Mouse (Mus musculus) neutrophil, adult 5-6 weeks (primary cell): ENCODE results near the gene Lect2. TPM values are rescaled to one million over a fixed set of nuclear protein-coding genes. Genes with fewer than 3 reads are reported as not detected.

Experiments used
- ATAC-seq: fragments of 151-379, 151-347 bp; 2 replicates; pipeline ENCODE4 v1.8.0; 2017; ENCODE audit warnings: mild to moderate bottlenecking, moderate TSS enrichment; ENCODE audit not compliant: insufficient number of reproducible peaks, poor library complexity, low FRiP score, severe bottlenecking; ENCODE audit errors: extremely low read depth
- total RNA-seq: library from RNA; stranded (forward); fragments of 200-1000 nt; gene quantifications from 2 replicates; pipeline ENCODE4 v1.2.3, GENCODE M21; 2017

Gene Lect2
- not detected in 2 replicates for total RNA-seq

DNA sequence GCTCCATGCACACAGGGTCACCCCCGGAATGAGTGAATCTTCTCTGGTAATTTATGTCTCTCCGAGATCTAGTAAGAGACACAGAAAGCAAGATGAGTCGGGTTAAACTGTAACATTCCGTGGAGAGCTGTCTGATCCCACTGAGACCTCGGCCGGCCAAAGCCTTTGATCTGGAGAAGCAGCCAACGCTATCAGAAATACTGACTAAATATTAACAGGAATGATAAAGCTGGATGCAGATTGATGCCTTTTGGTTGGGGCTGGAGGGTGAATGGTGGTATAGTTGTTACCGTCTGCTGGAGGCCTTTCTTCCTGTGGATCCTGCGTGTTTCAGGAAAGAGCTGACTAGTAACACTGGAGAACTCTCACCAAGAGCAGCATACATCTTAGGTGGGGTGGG is at the start of gene Lect2:
TSS of gene Lect2 (minus strand) at position 102 of the 400 bp plus-strand sequence.
- ATAC-seq, result no peak

DNA sequence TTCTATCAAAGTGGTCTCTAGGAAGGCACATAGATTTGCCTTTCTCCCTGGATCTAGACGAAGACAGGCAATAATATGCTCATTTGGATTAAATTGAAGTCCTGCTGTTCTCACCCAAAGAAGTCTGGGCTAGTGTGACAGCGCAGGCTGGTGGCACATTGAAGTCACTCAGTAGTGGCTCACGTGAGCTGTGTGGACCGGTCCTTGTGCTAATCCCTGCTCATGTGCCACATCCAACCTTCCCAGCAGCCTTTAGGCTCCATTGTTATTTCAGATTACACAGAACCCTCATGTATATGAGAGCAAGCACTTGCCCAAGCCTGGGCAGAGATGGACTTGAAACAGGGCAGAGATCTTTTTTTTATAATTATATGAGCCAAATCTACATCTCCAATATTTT is 49.0 kb upstream of the Lect2 start:
- no peak for ATAC-seq

DNA sequence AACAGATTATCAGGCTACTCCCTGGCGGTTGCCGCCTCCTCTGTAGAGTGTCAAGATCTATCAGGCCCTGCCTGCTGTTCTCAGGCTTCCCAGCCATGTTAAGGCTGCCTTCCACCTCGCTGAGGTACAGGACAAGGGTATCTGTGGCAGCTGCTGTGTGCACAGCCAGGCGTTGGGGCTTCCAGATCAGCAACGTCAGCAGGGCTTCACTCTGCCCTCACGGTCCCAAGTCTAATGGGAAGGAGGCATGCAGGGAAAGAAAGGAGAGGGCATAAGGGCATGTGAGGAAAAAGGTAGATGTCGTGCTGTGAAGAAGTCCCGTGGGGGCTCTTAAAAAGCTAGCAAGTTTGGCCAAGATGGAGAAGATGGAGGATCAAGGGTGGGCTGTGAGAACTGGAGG is 46.9 kb upstream of the Lect2 start:
- no peak for ATAC-seq

DNA sequence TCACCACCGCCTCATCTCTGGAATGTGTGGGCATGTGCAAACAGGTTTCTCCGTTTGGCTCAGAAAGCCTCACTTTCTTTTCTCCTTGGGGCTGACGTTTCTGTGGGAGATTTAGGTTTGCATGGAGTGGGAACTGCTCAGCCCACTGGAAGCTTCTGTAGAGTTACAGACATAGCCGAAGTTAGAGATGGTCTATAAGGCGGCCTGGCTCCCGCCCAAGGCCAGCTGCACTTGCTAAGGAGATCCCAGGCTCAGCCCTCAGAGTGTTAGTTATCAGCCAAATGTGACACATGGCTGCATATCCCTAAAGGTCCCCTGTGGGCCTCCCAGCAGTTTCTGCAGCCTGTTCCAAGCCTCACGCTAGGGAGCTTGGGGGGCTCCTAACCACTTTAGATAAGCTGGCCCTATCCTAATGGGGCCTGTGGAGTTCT is 45.7 kb upstream of the Lect2 start:
- ATAC-seq, result no peak

DNA sequence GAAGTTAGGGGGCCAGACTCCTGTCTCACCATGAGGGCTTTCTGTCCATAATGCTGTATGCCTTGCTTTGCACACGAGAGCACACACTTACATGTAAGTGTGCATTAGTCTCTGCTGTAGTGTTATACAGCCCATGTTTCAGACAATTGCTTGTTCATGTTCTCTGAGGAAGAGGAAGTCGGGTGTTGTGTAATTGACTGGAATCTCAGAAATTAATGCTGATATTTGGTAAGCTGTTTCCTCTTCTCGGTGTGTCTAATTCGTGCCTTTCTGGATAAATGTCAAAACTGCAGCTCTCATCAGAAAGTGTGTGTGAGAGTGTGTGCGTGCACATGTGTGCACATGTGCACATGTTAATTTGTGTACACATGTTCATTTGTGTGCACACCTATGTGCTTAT is 44.9 kb upstream of the Lect2 start:
- ATAC-seq, result peak; percentile 59; the same call in 1 of the 2 replicates

DNA sequence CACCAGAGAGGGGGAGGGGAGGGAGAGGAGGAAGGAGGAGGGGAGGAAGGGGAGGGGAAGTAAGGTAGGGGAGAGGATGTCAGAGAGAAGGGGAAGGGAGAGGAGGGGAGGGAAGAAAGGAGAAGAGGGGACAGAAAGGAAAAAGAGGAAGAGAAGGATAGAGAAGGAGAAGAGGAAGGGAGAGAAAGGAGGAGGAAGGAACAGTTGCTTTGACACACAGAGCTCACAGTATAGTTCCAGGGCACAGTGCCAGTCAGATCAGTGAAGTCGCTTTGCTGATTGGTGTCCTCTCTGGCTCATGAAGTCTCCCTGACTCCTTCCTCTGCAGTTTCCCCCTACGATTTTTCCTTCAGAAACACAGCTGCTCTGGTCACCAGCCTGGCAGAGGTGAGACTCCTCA is 43.6 kb upstream of the Lect2 start:
- no peak for ATAC-seq

DNA sequence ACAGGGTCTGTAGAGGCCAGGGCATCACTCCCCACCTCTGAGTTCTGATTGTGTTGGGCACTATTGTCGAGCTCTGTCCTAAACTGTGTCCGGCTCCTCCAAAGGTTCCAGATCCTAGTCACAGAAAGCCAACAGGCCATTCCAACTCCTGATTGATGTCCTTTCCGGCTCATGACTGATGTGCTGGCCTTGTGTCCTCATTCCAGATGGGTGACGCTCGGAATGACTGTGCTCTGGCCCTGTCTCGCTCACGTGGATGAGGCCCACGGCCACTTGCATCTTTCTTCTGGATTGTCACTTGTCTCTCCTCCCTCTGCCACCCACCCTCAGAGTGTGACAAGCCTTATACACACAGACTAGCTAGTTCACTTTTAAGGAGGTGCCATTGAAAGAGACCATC is 42.9 kb upstream of the Lect2 start:
- no peak for ATAC-seq

DNA sequence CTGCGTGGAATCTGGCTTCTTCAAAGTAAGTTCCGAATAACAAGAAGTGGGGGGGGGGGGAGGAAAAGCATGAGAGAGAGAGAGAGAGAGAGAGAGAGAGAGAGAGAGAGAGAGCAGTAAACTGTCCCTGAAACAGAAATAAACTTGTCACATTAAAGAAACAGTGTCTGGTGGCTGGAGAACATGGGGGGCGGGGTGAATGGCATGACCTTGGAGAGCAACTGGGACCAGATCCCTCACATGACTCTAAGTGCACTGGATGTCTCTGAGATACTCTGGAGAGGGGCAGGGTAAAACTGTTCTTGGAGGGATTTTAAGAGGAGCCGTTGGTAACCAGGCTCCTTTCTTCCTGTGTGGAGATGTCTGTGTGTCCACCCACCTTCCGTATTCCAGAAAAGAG is 41.9 kb upstream of the Lect2 start:
- ATAC-seq, result no peak

DNA sequence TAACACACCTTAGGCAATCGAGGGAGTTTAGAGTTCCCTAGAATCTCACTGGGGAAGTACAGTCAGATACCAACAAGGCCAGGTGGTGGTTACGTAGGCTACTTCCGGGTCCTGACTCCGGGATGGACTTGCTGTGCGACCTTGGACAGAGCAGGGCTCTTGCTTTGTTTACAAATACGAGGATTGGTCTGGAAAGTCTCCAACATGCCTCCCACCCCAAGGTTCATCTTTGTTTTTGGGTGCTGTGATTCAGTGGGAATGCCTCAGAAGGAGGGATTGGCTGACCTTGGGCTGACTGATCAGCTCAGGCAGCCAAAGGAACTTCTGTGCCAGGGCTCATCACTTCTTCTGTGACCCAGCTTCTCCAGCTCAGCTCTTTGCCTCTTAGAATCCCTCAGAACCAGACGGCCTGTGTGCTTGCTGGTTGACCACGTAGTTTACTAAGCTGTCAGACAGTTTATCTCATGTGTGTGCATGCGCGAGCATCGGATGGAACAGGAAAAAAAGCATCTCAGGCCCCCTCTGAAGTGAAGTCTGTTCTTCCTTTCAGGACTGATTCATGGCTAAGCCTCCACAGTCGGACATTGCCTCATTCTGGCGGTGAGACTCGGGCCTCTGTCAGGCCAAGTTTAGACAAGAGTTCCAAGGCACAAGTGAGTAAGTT is 40.3 kb upstream of the Lect2 start:
- no peak for ATAC-seq

DNA sequence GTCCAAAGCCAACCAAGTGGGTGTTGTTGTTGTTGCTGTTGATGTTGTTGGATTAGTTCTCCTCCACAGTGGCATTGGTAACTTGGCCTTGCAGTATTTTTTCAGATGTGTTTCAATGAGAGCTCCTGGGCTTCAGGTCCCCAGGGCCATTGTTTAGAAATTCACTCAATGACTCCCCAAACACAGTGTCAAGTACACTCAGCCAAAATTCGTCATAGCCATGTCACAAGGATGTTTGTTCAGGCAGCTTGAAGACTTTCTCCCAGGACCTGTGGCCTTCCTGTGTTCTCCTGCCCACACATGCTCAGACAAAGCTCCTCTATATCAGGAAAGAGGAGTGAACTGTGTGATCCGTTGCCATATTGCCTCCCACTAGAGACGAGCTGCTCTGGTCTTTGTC is 37.7 kb upstream of the Lect2 start:
- no peak for ATAC-seq

DNA sequence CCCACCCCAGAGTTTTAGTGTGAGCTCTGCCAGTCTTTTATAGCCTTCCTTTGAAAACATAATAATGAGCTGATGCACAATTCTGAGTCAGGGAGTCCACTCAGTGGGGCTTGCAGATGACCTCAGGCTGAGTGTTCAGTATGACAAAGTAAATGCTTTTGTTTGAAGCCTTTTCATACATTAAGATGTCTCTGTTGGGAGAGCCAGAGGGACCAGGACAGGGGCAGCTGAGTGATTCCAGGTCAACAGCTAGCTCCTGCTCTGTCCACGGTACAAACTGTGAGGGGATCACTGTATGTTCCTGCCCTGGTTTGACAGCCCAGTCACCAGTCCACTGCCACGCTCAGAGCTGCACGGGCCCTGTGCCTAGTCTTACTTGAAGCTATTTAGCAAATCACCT is 34.4 kb upstream of the Lect2 start:
- no peak for ATAC-seq

DNA sequence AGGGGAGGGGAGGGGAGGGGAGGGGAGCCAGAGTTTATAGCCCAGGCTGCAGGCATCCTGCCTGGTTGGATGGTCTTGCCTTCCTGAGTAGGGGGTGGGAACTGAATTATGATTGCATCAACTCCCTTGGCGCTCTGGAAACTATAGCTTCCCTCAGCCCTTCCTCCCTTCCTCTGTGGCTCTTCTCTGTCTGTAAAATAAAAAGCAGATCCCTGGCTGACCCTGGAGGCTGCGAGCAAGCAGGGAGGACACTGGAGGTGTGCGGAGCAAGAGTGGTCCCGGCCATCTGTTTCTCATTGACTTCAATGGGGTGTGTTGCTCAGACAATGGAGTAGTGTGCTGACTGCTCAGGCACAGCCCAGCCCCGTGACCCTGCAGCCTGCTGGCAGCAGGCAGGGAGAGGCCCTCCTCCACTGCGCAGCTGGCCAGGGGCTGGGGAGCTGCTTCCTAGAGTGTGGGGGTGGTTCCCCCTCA is 33.7 kb upstream of the Lect2 start:
- no peak for ATAC-seq

DNA sequence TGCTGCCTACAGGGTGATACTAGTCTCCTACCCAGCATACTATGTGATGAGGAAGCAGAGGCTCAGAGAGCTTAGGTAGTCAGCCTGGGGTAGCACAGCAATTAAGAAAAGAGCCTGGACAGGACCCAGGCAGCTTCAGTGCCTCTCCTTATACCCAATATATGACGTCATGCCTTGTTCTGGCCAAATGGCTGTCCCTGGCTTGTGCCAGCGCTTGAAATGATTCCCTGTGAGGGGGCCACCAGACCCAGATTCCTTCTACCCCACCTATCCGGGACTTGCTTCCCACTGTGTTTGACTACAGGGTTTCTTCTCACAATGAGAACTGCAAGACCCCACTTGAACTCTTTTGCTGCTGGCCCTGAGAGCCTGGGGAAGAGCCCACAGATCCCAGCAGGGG is 33.2 kb upstream of the Lect2 start:
- no peak for ATAC-seq

DNA sequence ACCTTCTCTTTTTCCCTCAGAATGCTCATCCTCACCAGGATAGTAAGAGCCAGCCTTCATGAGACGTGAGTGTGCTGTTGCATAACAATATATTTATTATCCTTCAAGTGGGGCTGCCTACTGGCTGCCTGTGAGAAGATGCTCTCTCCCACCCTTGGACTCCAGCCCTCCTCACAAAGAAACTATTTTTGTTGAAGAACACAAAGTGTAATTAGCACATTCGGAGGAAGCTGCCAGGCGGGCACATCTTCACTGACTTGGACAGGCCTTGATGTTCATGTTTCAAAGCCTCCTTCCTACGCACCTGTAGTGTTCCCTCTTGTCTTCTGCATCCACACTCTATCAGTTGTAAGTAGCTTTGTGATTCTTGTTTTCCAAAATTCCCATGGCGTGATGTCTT is 32.1 kb upstream of the Lect2 start:
- ATAC-seq, result no peak

DNA sequence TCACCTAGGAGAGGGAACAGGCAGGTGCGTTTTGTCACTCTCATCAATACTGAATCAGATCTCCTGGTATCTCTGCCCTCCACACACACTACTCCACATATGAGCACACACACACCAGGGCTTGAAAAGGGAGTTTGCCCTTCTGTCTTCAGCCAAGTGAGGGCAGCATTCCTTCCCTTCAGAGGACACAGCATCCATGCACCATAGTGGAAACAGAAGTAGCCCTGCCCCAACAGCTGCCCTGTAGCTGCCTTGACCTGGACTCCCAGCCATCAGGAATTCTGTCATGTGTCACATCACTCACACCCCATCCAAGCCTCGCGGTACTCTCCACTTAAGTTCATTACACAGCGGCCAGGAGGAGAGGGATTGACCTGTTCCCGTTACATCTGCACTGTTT is 29.8 kb upstream of the Lect2 start:
- no peak for ATAC-seq

DNA sequence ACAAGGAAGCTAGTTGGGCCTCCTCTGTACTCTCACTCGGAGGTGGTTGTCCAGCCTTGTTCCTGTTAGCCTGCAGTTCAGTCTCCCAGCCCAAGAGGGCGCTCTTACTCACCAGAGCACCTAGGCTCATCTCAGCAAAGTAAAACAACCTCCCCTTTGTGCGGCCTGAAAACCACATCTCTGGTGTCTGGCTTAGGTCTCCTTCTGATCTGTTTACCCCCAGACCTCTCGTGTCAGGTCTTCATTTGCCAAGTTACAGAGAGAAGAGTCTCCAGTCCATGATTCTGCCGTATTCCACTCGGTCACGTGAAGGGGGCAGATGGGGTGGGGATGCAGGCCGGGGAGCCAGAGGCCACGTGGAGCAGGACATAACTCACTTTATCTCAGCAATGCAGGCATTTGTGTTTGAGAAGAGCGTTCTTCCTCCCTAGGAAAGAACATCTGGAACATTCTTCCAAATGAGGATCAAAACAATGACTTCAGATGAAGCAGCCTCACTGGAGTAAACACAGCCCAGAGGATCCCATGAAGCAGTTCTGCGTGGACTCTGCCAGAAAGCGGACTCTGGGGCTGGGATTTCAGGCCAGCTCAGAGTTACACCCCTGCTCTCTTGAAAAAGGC is 27.5 kb upstream of the Lect2 start:
- peak; percentile 84 for ATAC-seq

DNA sequence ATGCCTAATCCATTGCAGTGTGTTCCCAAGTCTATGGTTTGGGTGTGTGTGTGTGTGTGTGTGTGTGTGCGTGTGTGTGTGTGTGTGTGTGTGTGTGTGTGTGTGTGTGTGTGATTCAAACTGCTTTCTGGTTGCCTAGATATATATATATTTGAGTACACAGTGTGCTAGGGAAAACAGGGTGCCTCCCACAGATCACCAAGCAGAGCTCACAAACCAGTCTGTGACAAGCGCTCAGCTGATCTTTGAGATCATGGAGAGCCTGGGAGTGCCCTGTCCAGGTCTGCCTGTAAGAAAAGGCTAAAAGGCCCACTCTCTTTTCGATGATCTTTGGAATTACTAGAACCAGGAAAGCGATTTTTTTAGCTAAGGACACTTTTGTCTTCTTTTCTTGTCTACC is 26.8 kb upstream of the Lect2 start:
- no peak for ATAC-seq

DNA sequence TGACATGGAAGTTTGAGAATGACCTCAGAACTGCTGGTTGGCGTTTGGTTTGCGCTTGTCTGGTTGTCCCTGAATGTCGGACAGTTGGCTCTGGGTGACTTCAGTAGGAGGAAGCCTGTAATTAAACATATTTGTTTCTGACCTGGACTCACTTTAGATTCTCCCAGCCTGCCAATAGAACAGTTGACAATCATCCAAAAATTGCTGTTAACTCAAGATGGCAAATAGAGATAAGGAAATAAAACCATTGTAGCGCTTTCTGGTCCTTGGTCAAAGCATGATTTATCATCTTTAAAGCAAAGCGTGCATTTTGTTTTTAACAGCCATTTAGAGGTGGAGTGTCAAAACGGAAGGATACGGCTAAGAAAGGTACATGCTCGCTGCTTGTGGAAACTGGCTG is 23.3 kb upstream of the Lect2 start:
- no peak for ATAC-seq

DNA sequence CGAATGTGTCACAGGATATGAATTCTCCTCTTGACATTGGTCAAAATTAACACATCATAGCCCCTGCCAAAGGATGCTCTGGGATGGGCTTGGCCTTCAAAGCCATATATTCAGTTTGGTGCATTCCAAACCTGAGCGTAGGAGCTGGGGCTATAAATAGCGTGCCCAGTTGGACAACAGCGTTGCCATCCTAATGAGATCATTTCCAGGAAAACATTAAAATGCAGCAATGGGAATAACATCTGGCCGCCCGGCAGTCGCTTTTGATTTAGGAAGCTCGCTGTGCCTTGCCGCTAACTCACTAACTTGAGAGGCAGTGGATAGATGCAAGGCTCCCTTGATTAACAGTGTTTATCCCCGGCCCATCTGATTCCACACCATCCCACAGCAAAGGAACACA is 18.0 kb upstream of the Lect2 start:
- ATAC-seq, result no peak

DNA sequence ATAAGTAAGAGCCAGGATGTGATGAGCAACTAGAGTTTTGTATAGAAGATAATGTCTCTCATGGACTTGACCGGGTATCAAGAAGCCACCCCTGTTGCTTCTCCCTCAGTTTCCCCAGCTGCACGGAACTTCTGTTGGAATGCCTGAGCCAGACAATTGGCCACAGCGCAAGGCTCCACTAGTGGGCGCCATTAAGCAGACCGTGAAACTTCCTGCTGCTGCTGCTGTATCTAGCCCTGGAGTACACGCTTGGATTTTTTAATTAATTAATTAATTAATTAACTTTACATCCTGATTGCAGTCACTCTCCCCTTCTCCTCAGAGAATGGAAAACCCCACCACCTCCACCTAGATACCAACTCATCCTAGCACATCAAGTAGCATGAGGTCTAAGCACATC is 14.8 kb upstream of the Lect2 start:
- ATAC-seq, result no peak

DNA sequence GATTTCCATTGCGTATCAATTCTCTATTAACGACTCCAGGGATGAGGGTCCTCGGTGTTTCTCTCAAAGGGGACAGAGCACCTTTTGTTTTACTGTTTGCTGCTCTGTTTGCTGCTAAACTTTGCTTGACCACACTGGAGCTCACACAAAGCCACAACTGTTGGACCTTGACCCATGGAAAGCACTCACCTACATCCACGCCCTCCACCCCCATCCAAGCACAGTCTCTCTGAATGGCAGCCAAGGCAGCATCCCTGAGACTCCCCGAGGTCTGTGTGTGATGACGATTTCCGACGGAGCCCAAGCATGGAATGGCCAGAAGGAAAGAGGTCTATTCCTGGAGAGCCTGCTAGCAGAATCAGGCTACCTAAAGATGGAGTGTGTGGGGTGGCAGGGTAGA is 12.8 kb upstream of the Lect2 start:
- ATAC-seq, result no peak
